Mouse (Mus musculus): Measurements from ENCODE around the gene Zbtb21. TPM values are rescaled to one million over a fixed set of nuclear protein-coding genes. Genes with fewer than 3 reads are reported as not detected.

Gene Zbtb21
- polyA plus RNA-seq, 1 experiment from 2014 or later, result 6.1 TPM

DNA sequence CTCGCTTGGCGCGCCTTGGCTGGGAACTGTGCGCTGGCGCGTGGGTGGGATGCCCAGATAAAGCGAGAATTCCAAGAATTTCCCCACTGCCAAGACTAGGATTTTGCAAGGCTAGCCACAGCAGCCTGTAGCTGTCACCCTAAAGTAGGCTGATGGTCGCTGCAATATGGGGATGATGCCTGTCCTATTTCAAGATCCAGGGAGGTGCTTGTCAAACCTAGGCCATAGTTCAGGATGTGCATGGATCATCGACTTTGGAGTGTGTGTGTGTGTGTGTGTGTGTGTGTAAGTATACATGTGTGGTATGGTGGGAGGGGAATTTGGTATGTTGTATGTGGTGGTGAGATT lies 39.7 kb downstream of the Zbtb21 start:
- Histone ChIP-seq H3K4me2 (replicated peaks; ENCODE audit: low read depth, low read length) (peak overlapping the region; percentile 74), H3K9ac (replicated peaks; ENCODE audit: low read depth) (peak overlapping the region; percentile 80), H3K9me3 (ENCODE audit: low read length) (no peaks in the 10 kb centered on the region), H3K27ac (ENCODE audit: low read length) (peak overlapping the region; percentile 93), H3K4me1 (ENCODE audit: insufficient read depth, low read depth, low read length) (no peaks in the 10 kb centered on the region), H3K4me3 (ENCODE audit: low read depth, low read length) (peak overlapping the region; percentile 76), H3K36me3 (ENCODE audit: insufficient read depth, low read length) (no peaks in the 10 kb centered on the region), H3K27me3 (replicated peaks; ENCODE audit: insufficient read depth, low read length) (no peaks in the 10 kb centered on the region)
- ATAC-seq, result peak; percentile 54
- WGBS, result 3% methylated on average over 9 of the region's 9 CpGs
- TF ChIP-seq CTCF (IDR thresholded peaks at IDR 0.05) (no peak), EP300 (IDR thresholded peaks at IDR 0.05) (peak; percentile 18; the same call in 1 of the 2 replicates)
- peak; percentile 69 for DNase-seq (ENCODE audit: low spot score)

DNA sequence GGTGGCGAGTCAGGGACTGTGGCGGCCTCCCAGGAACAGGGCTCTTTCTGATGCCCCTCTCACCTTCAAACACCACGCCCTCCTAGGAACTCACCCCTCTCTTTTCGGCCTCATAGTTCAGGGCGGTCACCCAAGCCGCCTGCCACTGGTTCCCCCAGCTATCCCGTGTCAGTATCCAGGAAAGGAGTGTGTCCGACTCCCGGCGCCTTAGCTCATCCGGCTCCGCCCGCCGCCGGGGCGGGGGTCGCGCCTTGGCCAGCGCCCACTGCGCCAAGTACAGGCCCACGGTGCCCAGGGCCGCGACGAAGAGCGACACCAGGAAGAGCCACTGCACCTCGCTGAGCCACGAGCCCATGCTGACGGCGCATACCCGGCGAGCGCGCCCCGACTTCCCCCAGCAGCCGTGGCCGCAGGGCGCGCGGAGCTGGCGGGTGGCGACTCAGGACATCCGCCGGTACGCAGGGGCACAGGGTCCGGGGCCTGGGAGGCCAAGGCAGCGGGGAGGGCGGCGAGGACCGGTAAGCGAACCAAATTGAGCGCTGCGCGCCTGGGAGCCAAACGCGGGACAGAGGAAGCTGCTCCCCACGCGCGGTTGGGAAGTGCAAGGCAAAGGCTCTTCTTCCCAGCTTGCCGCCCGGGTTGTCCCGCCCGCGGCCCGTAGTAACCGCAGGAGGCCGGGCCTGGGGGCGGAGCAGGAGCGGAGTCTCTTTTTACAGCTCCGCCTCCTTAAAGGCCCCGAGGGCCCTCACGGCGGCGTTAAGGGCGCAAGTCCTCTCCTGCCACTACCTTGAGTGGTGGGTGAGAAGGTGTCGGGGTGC lies 40.3 kb downstream of the Zbtb21 start:
- peak overlapping the region; percentile 93 for H3K27ac ChIP-seq (ENCODE audit: low read length)
- no peaks in the 10 kb centered on the region for H3K9me3 ChIP-seq (ENCODE audit: low read length)
- no peaks in the 10 kb centered on the region for H3K4me1 ChIP-seq (ENCODE audit: insufficient read depth, low read depth, low read length)
- TF ChIP-seq EP300 (IDR thresholded peaks at IDR 0.05) (no peak), CTCF (IDR thresholded peaks at IDR 0.05) (no peak; the same call in 1 of the 2 replicates)
- H3K4me2 ChIP-seq (replicated peaks; ENCODE audit: low read depth, low read length), result peak overlapping the region; percentile 74
- peak overlapping the region; percentile 76 for H3K4me3 ChIP-seq (ENCODE audit: low read depth, low read length)
- DNase-seq (ENCODE audit: low spot score) (peak; percentile 95), ATAC-seq (peak; percentile 97)
- H3K36me3 ChIP-seq (ENCODE audit: insufficient read depth, low read length), result no peaks in the 10 kb centered on the region
- under 1% methylated on average over 72 of the region's 75 CpGs for WGBS
- H3K27me3 ChIP-seq (replicated peaks; ENCODE audit: insufficient read depth, low read length), result no peaks in the 10 kb centered on the region
- peak overlapping the region; percentile 80 for H3K9ac ChIP-seq (replicated peaks; ENCODE audit: low read depth)

DNA sequence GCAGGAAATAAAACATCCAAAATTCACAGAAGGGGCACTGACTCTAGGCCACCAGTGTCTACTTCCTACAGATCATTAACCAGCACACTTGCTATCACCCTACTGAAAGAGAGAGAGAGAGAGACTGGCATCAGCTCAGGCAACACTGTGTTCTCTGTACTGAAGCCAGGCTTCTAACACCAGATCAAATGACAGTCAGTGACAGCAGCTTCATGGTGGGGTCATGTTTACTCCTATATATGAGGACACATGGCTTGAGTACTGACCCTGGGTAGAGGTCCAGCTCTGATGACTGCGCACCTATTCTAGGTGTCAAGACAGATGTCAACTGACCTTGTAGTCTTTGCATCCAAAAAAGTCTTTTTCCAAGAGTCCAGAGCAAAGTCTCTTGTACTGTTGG lies 41.8 kb downstream of the Zbtb21 start:
- WGBS, result 96% methylated on average over 1 of the region's 1 CpGs
- Histone ChIP-seq H3K4me2 (replicated peaks; ENCODE audit: low read depth, low read length) (no peak overlapping the region), H3K36me3 (ENCODE audit: insufficient read depth, low read length) (no peaks in the 10 kb centered on the region), H3K4me3 (ENCODE audit: low read depth, low read length) (no peak overlapping the region), H3K9me3 (ENCODE audit: low read length) (no peaks in the 10 kb centered on the region), H3K4me1 (ENCODE audit: insufficient read depth, low read depth, low read length) (no peaks in the 10 kb centered on the region), H3K27me3 (replicated peaks; ENCODE audit: insufficient read depth, low read length) (no peaks in the 10 kb centered on the region), H3K9ac (replicated peaks; ENCODE audit: low read depth) (no peak overlapping the region), H3K27ac (ENCODE audit: low read length) (no peak overlapping the region)
- no peak for ATAC-seq
- no peak for DNase-seq (ENCODE audit: low spot score)
- TF ChIP-seq CTCF (IDR thresholded peaks at IDR 0.05), result no peak
- no peak for TF ChIP-seq EP300 (IDR thresholded peaks at IDR 0.05)

DNA sequence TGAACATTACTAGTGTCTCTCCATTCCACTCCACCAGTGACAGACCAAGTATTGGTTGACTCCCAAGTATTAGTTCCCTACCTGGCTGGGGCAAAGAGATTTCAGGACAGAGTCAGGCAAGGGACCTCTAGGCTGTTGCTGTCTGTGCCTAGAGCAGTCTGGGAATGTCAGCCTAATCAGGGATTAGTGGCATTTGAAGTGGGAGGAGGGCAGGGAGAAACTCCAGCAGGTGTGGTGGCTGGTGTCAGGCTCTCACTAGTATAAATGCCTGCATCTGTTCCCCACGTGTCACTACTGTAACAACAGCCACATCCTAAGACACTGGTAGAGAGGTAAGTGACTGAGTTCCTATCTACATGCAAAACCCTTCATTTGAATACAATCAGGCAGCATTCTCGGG lies 42.6 kb downstream of the Zbtb21 start:
- Histone ChIP-seq H3K27me3 (replicated peaks; ENCODE audit: insufficient read depth, low read length) (no peaks in the 10 kb centered on the region), H3K9me3 (ENCODE audit: low read length) (no peaks in the 10 kb centered on the region), H3K4me1 (ENCODE audit: insufficient read depth, low read depth, low read length) (no peaks in the 10 kb centered on the region), H3K27ac (ENCODE audit: low read length) (no peak overlapping the region), H3K36me3 (ENCODE audit: insufficient read depth, low read length) (no peaks in the 10 kb centered on the region), H3K9ac (replicated peaks; ENCODE audit: low read depth) (no peak overlapping the region), H3K4me2 (replicated peaks; ENCODE audit: low read depth, low read length) (no peak overlapping the region), H3K4me3 (ENCODE audit: low read depth, low read length) (no peak overlapping the region)
- no peak for ATAC-seq
- 43% methylated on average over 2 of the region's 2 CpGs for WGBS
- TF ChIP-seq EP300 (IDR thresholded peaks at IDR 0.05) (no peak), CTCF (IDR thresholded peaks at IDR 0.05) (no peak)
- no peak for DNase-seq (ENCODE audit: low spot score)

DNA sequence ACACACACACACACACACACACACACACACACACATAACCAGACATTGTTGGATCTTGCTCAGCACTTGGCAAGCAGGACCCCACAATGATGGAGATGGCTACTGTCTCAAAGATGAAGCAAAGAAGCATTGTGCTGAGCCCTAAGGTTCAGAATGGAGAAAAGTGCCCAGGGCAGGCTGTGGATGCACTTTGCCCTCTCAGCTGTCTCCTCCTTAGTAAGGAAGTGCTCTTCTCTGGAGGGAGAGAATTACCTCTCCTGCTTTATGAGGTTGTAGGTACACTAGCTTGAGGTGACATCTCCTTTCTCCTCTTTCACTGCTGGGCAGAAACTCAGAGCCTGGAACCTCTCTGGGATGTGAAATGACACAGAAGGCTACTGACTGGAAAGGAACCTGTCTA lies 49.5 kb downstream of the Zbtb21 start:
- H3K27me3 ChIP-seq (replicated peaks; ENCODE audit: insufficient read depth, low read length), result no peaks in the 10 kb centered on the region
- ATAC-seq (no peak), DNase-seq (ENCODE audit: low spot score) (no peak)
- TF ChIP-seq CTCF (IDR thresholded peaks at IDR 0.05) (no peak), EP300 (IDR thresholded peaks at IDR 0.05) (no peak)
- no peaks in the 10 kb centered on the region for H3K4me1 ChIP-seq (ENCODE audit: insufficient read depth, low read depth, low read length)
- H3K9me3 ChIP-seq (ENCODE audit: low read length), result no peaks in the 10 kb centered on the region
- no peak overlapping the region for H3K27ac ChIP-seq (ENCODE audit: low read length)
- no peak overlapping the region for H3K4me3 ChIP-seq (ENCODE audit: low read depth, low read length)
- H3K9ac ChIP-seq (replicated peaks; ENCODE audit: low read depth), result no peak overlapping the region
- H3K4me2 ChIP-seq (replicated peaks; ENCODE audit: low read depth, low read length), result no peak overlapping the region
- H3K36me3 ChIP-seq (ENCODE audit: insufficient read depth, low read length), result no peaks in the 10 kb centered on the region

DNA sequence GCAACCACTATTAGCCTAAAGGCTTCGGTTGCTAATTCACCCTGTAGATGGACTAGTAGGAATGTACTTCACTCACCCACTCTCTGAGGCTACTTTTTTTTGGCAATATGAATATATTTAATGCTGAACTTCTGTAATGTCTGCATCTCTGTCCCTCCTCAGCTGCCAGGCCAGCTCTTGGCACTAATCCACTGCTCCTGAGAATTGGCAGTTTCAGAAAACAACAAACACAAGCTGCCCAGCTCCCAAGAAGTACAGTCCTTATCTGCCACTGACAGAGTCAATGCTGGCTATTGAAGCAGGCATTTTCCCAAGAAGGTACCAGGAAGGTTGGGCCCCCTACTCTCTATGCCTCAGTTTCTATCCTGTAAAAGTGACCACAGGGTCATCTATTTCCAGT lies 53.1 kb downstream of the Zbtb21 start:
- 94% methylated on average over 1 of the region's 1 CpGs for WGBS
- DNase-seq (ENCODE audit: low spot score), result no peak
- no peaks in the 10 kb centered on the region for H3K4me1 ChIP-seq (ENCODE audit: insufficient read depth, low read depth, low read length)
- no peaks in the 10 kb centered on the region for H3K27me3 ChIP-seq (replicated peaks; ENCODE audit: insufficient read depth, low read length)
- no peak for ATAC-seq
- no peak overlapping the region for H3K9ac ChIP-seq (replicated peaks; ENCODE audit: low read depth)
- TF ChIP-seq CTCF (IDR thresholded peaks at IDR 0.05), result no peak
- no peak for TF ChIP-seq EP300 (IDR thresholded peaks at IDR 0.05)
- H3K9me3 ChIP-seq (ENCODE audit: low read length), result no peaks in the 10 kb centered on the region
- no peak overlapping the region for H3K4me3 ChIP-seq (ENCODE audit: low read depth, low read length)
- H3K36me3 ChIP-seq (ENCODE audit: insufficient read depth, low read length), result no peaks in the 10 kb centered on the region
- no peak overlapping the region for H3K4me2 ChIP-seq (replicated peaks; ENCODE audit: low read depth, low read length)
- H3K27ac ChIP-seq (ENCODE audit: low read length), result no peak overlapping the region
